Mouse (Mus musculus) spleen, postnatal 36 days (tissue): ENCODE data around the gene Olfr1176.

ENCODE experiments used
- DNase-seq, 2 experiments: peaks; one replicate each; pipeline ENCODE4 v3.0.0; 2022; ENCODE audit warnings: low spot score in 2 of 2, mixed read lengths in 1 of 2

Gene Olfr1176

GRCm38 (mm10) chr2:88336421-88336820 lies at the start of gene Olfr1176:
Olfr1176 (plus strand) TSS chr2:88336721.
- no peak for DNase-seq

- no peak for DNase-seq
These were observed 21.5 kb upstream of the Olfr1176 start, which contains the start of gene Olfr1174-ps for GRCm38 (mm10) chr2:88315035-88315434. Olfr1174-ps (minus strand) TSS chr2:88315135.

GRCm38 (mm10) chr2:88327115-88327514 lies 9.4 kb upstream of the Olfr1176 start, which contains the start of gene Olfr1175-ps:
Olfr1175-ps (minus strand) TSS chr2:88327215.
- no peak for DNase-seq

GRCm38 (mm10) chr2:88346392-88346791 lies 9.9 kb downstream of the Olfr1176 start, which contains the start of gene Olfr1177-ps:
Olfr1177-ps (minus strand) TSS chr2:88346492.
- no peak for DNase-seq

- DNase-seq = no peak
These were observed 19.8 kb downstream of the Olfr1176 start for GRCm38 (mm10) chr2:88356304-88356703.

GRCm38 (mm10) chr2:88386762-88387161 lies 50.2 kb downstream of the Olfr1176 start, which contains the start of gene Olfr1178:
Olfr1178 (plus strand) TSS chr2:88387062.
- no peak for DNase-seq
